Mouse (Mus musculus) 3134 (cell line): ENCODE measurements around the gene Cyp27b1.
A peak's percentile ranks its signal among the peaks of the same experiment; 100 is the strongest.

Source experiments
- DNase-seq: peaks from one replicate; pipeline ENCODE4 v3.0.0-alpha.2; 2011; ENCODE audit warnings: low spot score; ENCODE audit not compliant: insufficient read length; ENCODE audit errors: extremely low read depth

Cyp27b1 gene

DNA sequence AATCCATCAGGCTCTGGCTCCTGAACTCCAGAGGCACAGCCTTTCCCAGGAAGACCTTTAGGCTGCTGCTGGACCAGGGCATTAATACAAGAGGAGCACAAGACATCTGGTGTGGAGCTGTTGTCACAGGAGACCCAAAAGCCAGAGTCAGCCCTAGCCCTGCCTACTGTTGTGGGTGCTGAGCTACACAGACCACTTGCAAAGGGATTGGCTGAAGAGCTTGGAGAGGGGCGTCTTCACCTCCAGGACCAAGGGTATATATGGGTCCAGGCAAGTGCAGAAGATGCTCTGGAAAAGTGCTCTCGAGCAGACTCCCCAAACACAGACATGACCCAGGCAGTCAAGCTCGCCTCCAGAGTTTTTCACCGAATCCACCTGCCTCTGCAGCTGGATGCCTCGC lies at the start of gene Cyp27b1:
Gene Cyp27b1, plus strand, starts transcription at position 297 of the 400 bp plus-strand sequence.
- DNase-seq: no peak

DNA sequence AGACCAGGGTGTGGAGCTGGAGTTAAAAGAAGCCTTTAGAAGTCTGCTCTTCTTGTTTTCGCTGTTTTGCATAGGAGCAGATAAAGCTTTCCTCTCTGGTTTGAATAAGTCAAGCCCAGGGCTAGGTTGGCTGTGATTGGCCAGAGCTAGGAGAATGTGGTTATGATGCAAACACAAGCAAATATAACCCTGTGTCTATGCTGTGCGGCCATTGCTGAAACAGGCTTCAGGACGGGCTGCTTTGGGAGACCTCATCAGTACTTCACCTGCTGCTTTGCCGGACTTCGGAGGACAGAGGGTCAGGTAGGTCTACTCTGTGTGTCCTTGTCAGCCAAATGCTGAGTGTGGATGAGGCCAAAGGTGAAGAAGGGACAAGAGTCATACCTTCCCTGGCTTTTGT lies 47.5 kb upstream of the Cyp27b1 start, which contains the start of gene Avil:
Gene Avil, plus strand, starts transcription at position 181 of the 400 bp plus-strand sequence.
- no peak for DNase-seq

DNA sequence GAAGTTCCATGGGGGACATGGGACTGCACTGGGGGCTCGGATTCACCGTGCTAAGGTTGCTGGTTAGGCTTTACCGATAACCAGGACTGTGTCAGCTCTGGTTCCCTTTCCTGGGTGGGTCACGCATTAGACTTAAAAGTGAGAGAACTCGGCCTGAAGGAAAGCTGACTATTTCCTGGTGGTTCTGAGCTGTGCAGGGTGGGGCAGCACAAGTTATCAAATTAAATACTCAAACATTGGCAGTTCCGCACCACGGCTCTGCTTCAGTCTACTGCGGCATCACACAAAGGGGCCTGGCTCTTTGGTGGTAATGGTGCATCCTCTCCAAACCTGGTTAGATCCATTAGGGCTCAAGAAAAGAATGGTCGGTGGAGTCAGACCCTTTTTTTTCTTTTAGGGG lies 46.8 kb upstream of the Cyp27b1 start:
- DNase-seq: no peak

DNA sequence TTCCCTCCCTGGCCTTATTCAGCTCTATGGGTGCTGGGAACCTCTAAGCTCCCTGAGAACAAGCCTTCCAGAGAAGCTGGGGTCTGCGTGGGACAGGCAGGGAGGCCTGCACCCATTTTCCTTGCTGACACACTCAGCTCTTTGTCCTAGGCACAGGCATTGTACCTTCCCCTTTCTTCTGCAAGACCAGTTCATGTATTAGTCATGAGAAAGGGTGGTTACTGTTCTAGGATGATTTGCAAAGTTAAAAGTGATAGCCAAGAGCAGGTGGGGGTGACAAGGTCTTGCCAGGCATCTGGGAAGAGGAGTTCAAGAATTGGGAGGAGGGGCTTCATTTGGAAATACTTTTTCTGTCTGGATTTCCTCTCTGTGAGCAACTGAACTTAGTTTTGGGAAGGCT lies 46.0 kb upstream of the Cyp27b1 start:
- DNase-seq: no peak

- DNase-seq: no peak
These were observed 45.3 kb upstream of the Cyp27b1 start for GRCm38 (mm10) chr10:127002765-127003164.

- DNase-seq: no peak
These were observed 44.7 kb upstream of the Cyp27b1 start for GRCm38 (mm10) chr10:127003334-127003733.

DNA sequence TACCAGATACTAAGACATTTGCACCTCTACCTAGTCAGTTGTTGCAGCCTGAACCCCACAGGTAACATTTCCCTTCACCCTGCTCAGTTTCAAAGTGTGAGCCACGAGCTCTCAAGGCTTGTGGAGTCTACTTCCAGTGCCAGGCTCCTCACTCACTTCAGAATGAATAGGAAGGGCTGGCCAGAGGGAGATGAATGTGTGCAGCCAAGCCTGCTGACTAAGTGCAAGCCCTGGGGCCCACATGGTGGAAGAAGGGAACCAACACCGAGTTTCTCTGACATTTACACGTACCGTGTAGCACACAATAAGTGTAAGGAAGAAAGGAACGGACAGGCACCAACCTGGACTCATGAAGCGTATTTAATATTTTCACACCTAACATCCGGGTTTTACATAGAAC lies 44.2 kb upstream of the Cyp27b1 start:
- no peak for DNase-seq

GRCm38 (mm10) chr10:127016488-127016887 lies 31.6 kb upstream of the Cyp27b1 start:
- no peak for DNase-seq

DNA sequence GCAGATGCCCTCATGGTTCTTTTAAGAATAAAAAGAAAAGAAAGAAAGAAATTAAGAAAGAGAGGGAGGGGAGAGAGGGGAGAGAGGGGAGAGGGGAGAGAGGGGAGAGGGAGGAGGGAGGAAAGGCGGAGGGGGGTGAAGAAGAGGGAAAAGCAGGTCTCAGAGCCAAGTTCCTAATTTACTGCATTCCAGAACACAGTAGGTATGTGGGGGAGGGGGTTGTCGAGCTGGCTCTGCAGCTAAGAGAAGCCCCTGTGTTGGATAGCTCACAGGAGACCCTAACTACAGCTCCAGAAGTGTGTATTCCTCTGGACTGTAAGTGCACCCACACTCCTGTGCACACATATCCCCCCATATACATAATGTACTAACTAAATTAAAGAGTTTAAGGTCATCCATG lies 31.0 kb upstream of the Cyp27b1 start:
- DNase-seq: no peak

- DNase-seq: no peak
These were observed 29.6 kb upstream of the Cyp27b1 start for GRCm38 (mm10) chr10:127018422-127018821.

- peak; percentile 91 for DNase-seq
These were observed 17.4 kb upstream of the Cyp27b1 start, which contains the start of gene Tsfm for GRCm38 (mm10) chr10:127030336-127031296. TSS of gene Tsfm (minus strand) at chr10:127030840.

DNA sequence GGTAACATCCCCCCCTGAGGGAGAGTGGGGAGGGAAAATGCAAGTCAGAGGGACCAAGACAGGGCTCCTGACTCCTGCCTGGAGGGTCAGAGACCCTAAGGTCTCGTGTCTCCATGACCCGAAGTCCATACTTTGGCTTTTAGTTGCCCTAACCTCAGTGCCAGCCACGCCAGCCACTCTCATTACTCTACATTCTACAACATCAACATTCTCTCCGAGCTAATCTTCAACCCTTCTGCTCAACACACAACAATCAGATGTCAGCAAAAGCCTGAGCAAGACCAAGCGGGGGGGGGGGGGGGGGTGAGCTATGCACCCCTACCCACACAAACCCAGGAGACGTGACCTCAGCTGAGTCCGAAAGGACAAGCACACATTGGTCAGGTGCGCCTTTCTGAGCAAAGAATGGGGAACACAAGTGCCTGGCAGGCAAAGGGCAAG lies 14.7 kb upstream of the Cyp27b1 start:
- DNase-seq: no peak

- no peak for DNase-seq
These were observed 11.8 kb upstream of the Cyp27b1 start for GRCm38 (mm10) chr10:127036273-127036672.

DNA sequence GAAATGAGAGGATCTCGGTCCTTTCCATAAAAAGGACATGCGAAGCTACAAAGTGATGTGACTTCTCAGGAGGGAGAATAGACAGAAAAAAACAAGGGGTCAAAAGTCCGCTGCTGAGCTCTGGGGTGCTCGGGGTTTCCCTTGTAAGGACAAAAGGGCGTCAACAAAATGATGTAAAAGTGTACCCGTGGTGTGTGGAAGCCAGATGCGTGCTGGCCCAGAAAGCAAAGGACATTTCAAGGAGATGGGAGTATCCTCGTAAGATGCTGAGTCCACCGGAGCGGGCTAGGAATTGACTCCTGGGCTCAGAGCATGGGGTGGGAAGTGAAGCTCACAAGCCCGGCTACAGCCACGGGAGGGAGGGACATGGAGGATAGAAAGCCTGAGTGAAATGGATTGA lies 10.4 kb upstream of the Cyp27b1 start:
- DNase-seq: no peak

- DNase-seq: peak; percentile 65
These were observed 7.4 kb upstream of the Cyp27b1 start for GRCm38 (mm10) chr10:127040569-127041214.

- peak; percentile 72 for DNase-seq
These were observed 6.7 kb upstream of the Cyp27b1 start, which contains the start of the genes Mettl1 and Eef1akmt3 for GRCm38 (mm10) chr10:127041274-127041766. TSS of gene Mettl1 (plus strand) at chr10:127041414. TSS of gene Eef1akmt3 (minus strand) at chr10:127041513.

DNA sequence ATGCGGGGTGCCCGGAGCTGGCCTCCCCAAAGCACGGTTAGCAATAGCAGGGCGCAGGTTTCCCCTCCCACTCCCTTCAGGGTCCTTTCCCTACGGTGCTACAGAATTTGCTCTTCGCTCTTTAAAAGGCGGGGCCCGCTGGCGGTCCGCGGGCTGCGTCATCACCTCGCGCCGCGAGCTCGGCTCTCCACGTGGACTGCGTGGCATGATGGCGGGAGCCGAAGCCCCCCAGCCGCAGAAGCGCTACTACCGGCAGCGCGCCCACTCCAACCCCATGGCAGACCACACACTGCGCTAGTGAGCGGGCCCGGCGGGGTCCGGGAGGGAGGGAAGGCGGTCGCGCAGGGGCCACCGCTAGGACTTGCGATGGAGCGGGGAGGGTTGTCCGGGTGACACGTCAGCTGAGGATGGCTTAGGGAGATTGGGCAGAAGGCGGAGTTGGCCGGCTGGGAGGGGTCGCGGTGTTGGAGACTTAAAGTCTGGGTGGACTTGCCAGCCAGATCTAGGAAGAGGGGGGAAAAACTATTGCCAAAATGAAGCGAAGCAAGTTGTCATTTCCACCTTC lies 6.2 kb upstream of the Cyp27b1 start:
- peak; percentile 95 for DNase-seq

GRCm38 (mm10) chr10:127042468-127043115 lies 5.5 kb upstream of the Cyp27b1 start:
- DNase-seq: no peak

DNA sequence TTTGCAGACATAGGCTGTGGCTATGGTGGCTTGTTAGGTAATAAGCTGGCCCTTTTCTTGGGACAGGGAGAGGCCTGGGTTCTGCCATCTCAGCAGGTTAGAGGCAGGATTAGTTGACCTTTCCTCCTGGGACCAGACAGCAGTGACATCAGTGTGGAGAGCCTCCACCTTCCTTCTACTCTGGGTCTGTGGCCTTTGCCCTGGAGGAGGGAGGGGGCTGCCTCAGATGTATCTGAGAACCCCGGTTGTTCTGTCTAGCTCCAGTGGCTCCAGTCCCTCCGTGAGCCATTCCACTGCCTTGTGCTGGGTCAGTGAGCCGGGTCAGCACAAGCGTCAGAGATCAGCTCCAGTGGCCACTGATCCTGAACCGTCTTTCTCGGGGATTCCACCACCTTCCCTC lies 4.9 kb upstream of the Cyp27b1 start:
- no peak for DNase-seq

GRCm38 (mm10) chr10:127048608-127049394 lies 751 bp downstream of the Cyp27b1 start:
- no peak for DNase-seq
